Mouse (Mus musculus): Measurements from ENCODE around the gene Umps. TPM values are rescaled to one million over a fixed set of nuclear protein-coding genes. Genes with fewer than 3 reads are reported as not detected.
A peak's percentile ranks its signal among the peaks of the same experiment; 100 is the strongest.

The Umps gene
- polyA plus RNA-seq, 1 experiment from 2014 or later, result 30.9 TPM

DNA sequence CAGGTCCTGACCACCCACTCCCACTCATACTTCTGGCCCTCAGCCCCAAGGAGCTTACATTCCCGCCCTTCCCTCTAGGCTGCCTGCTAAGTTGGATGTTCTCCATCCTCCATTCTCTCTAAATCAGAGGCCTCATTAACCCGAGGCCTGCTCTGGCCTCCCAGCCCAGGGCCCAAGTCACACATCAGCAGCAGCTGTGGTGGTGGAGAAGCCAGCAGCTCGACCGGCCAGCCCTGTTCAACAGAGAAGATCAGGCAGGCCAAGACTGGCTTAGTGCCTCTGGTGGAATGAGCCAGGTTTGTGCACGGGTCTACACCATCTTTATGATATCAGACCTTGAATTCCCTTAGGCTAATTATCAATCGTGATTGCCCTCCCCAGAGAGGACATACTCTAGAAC lies 36.1 kb downstream of the Umps start:
- H3K36me3 ChIP-seq (ENCODE audit: control insufficient read depth, insufficient read depth), result no peaks in the 10 kb centered on the region
- H3K27me3 ChIP-seq (ENCODE audit: control insufficient read depth, insufficient read depth, low read depth, low read length), result no peaks in the 10 kb centered on the region
- H3K4me2 ChIP-seq (ENCODE audit: low read depth, low read length), result no peak overlapping the region
- H3K4me1 ChIP-seq (ENCODE audit: control insufficient read depth, low read depth, low read length), result peaks cover 4% of the 10 kb centered on the region; the same call in 1 of the 2 replicates
- no peak overlapping the region for H3K4me3 ChIP-seq (ENCODE audit: low read depth, low read length)
- H3K27ac ChIP-seq (ENCODE audit: low read length), result no peak overlapping the region
- H3K9ac ChIP-seq (ENCODE audit: low read depth, low read length), result no peak overlapping the region
- no peak for ATAC-seq (ENCODE audit: low read depth)
- no peaks in the 10 kb centered on the region for H3K9me3 ChIP-seq (replicated peaks; ENCODE audit: control insufficient read depth, low read length)
- 58% methylated on average over 6 of the region's 6 CpGs for WGBS (ENCODE audit: insufficient replicate concordance)

DNA sequence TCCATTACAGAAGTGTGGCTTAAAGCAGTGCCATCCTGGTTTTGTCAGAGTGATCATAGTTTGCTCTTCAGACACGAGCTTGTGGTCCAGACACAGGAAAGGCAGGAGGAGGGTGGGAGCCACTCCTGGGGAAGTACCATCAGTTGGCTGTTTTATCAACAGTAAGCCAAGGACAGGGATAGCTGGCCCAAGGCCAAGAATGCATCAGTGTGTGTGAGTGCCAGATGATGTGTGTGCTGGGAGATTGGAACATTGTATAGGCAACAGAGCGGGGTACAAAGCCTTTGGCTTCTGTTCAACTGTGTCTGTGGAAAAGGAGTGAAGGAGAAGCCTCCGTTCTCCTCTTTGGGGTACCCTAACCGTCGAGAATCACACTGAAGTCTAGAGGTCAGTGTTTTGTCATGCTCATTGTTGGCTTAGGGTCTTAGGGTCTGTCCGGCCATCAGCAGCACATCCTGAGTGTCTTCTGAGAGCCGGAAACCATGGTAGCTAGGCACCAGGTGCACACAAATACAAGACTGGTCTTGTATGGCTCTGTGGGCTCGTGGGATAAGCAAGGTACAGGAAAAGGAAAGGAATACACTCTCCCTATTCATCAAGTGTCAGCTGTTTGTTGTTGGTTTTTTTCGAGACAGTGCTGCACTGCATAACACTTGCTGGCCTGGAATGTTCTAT lies 37.9 kb downstream of the Umps start:
- no peak overlapping the region for H3K4me3 ChIP-seq (ENCODE audit: low read depth, low read length)
- H3K9me3 ChIP-seq (replicated peaks; ENCODE audit: control insufficient read depth, low read length), result no peaks in the 10 kb centered on the region
- no peak overlapping the region for H3K4me2 ChIP-seq (ENCODE audit: low read depth, low read length)
- peaks cover 1% of the 10 kb centered on the region for H3K4me1 ChIP-seq (ENCODE audit: control insufficient read depth, low read depth, low read length)
- 53% methylated on average over 9 of the region's 9 CpGs for WGBS (ENCODE audit: insufficient replicate concordance)
- no peak overlapping the region for H3K9ac ChIP-seq (ENCODE audit: low read depth, low read length)
- no peaks in the 10 kb centered on the region for H3K27me3 ChIP-seq (ENCODE audit: control insufficient read depth, insufficient read depth, low read depth, low read length)
- no peak overlapping the region for H3K27ac ChIP-seq (ENCODE audit: low read length)
- H3K36me3 ChIP-seq (ENCODE audit: control insufficient read depth, insufficient read depth), result no peaks in the 10 kb centered on the region
- ATAC-seq (ENCODE audit: low read depth), result 0 out of 2 replicates have a peak, but pooled peaks have one; percentile 13

DNA sequence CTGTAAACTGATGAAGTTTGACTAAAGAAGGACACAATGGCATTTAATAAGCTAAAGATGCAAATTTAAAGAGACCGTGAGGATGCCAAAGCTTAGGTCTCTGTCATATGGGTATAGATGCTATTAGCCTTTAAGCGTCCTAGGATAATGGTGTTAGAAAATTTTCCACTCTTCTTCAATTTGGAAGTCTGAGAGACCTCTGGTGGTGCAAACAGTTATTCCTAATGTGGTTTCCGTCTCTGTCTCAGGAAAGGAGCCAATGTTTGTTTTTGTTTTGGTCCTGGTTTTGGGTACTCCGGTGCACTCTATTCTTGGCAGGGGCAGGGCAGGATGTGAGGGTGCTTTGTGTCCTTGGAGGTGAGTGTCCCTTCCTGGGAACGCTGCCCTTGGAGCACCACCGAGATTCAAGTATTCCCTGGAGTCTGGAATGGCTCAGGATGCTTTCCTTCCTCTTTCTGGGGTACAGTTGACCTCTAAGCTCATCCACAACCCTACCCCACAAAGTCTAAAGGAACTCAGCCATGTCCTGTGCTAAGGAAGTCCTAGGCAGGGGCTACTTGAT lies 39.5 kb downstream of the Umps start:
- Histone ChIP-seq H3K9me3 (replicated peaks; ENCODE audit: control insufficient read depth, low read length) (no peaks in the 10 kb centered on the region), H3K9ac (ENCODE audit: low read depth, low read length) (no peak overlapping the region), H3K27me3 (ENCODE audit: control insufficient read depth, insufficient read depth, low read depth, low read length) (no peaks in the 10 kb centered on the region), H3K4me1 (ENCODE audit: control insufficient read depth, low read depth, low read length) (peaks cover 16% of the 10 kb centered on the region), H3K4me2 (ENCODE audit: low read depth, low read length) (no peak overlapping the region), H3K4me3 (ENCODE audit: low read depth, low read length) (no peak overlapping the region), H3K36me3 (ENCODE audit: control insufficient read depth, insufficient read depth) (no peaks in the 10 kb centered on the region), H3K27ac (ENCODE audit: low read length) (no peak overlapping the region)
- WGBS (ENCODE audit: insufficient replicate concordance), result 57% methylated on average over 6 of the region's 6 CpGs
- no peak for ATAC-seq (ENCODE audit: low read depth)

DNA sequence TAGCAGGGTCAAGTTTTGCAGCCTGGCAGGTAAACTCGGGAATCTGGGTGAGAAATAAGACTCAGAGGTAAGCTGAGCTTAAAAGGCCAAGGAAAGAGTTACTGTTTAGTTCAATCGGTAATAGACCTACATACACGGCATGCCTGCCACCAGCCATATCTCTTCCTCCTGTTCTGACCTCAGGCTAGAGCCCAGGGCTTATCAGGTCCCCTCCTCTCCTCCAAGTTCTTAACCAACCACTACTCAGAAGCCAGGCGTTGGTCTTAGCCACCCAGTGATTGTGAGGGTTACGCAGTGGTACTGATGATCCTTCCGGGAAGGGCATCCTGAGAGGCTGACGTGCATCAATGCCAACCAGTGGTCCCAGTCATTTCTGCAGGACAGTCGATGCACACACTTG lies 43.1 kb downstream of the Umps start:
- Histone ChIP-seq H3K4me1 (ENCODE audit: control insufficient read depth, low read depth, low read length) (peaks cover 22% of the 10 kb centered on the region), H3K27ac (ENCODE audit: low read length) (no peak overlapping the region), H3K9ac (ENCODE audit: low read depth, low read length) (no peak overlapping the region), H3K4me3 (ENCODE audit: low read depth, low read length) (no peak overlapping the region), H3K4me2 (ENCODE audit: low read depth, low read length) (no peak overlapping the region), H3K36me3 (ENCODE audit: control insufficient read depth, insufficient read depth) (no peaks in the 10 kb centered on the region), H3K9me3 (replicated peaks; ENCODE audit: control insufficient read depth, low read length) (no peaks in the 10 kb centered on the region), H3K27me3 (ENCODE audit: control insufficient read depth, insufficient read depth, low read depth, low read length) (no peaks in the 10 kb centered on the region)
- 25% methylated on average over 8 of the region's 8 CpGs for WGBS (ENCODE audit: insufficient replicate concordance)
- peak; percentile 38; the same call in 1 of the 2 replicates for ATAC-seq (ENCODE audit: low read depth)

DNA sequence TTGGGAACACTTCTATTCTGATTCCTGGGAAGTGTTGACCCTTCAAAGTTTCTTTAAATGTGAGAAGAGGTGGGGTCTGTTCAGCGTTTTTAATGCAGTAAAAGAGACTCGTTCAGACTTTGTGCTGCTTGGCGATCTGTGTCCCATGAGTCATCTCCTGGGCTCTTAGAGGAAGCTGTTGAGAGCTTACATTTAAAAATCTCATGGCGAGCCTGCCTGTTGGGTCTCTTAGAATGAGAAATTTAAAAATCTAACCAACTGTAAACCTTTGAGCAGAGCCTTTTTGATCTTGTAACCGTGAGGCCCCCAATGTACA lies 43.9 kb downstream of the Umps start:
- 20% methylated on average over 5 of the region's 5 CpGs for WGBS (ENCODE audit: insufficient replicate concordance)
- Histone ChIP-seq H3K36me3 (ENCODE audit: control insufficient read depth, insufficient read depth) (no peaks in the 10 kb centered on the region), H3K4me2 (ENCODE audit: low read depth, low read length) (no peak overlapping the region), H3K27me3 (ENCODE audit: control insufficient read depth, insufficient read depth, low read depth, low read length) (no peaks in the 10 kb centered on the region), H3K9me3 (replicated peaks; ENCODE audit: control insufficient read depth, low read length) (no peaks in the 10 kb centered on the region), H3K4me1 (ENCODE audit: control insufficient read depth, low read depth, low read length) (peaks cover 22% of the 10 kb centered on the region), H3K27ac (ENCODE audit: low read length) (peak overlapping the region; percentile 21), H3K9ac (ENCODE audit: low read depth, low read length) (no peak overlapping the region), H3K4me3 (ENCODE audit: low read depth, low read length) (no peak overlapping the region)
- ATAC-seq (ENCODE audit: low read depth), result no peak

DNA sequence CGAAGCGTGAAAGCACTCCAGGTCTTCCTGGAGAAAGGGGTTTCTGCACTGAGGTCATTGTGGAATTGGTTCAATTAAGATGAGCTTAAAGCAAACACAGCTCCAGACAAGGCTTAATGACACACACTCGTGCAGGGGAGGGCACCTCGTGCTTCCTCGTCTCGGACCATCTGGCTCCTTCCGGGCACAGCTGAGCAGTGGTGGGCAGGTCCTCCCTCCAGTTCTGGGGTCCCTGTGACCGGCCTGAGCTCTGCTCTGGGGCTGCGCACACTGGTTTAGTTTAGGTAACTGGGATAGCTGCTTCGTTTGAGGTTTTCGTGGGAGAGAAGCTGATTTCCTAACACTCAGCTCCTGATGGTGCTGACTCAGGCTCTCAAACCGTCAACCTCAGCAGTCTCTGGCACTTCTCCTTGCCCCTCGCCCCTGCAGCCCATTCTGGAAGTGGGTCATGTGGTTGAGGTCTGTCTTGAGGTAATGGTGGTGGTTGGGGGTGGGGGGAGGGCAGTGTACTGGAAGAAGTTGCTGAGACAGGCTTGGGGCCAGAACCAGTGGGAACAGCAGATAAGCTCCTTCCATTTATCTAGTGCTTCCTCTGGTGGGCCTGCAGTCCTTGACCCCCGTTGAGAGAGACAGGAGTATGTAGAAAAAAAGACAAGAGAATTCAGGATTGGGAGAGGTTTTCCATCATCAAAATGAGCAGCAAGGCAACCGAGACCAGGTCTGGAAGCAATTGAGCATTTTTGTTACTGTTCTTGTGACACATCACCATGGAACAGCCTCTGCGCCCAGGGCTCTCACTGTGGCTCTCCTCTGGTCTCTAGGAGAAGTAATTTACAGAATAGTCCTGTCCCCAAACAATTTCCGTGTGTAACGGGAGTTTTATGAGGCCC lies 44.5 kb downstream of the Umps start:
- Histone ChIP-seq H3K27ac (ENCODE audit: low read length) (peak overlapping the region; percentile 67), H3K4me3 (ENCODE audit: low read depth, low read length) (peak overlapping the region; percentile 15; the same call in 1 of the 2 replicates), H3K4me2 (ENCODE audit: low read depth, low read length) (peak overlapping the region; percentile 33), H3K9me3 (replicated peaks; ENCODE audit: control insufficient read depth, low read length) (no peaks in the 10 kb centered on the region), H3K4me1 (ENCODE audit: control insufficient read depth, low read depth, low read length) (peaks cover 22% of the 10 kb centered on the region), H3K36me3 (ENCODE audit: control insufficient read depth, insufficient read depth) (no peaks in the 10 kb centered on the region), H3K9ac (ENCODE audit: low read depth, low read length) (no peak overlapping the region), H3K27me3 (ENCODE audit: control insufficient read depth, insufficient read depth, low read depth, low read length) (no peaks in the 10 kb centered on the region)
- peak; percentile 69 for ATAC-seq (ENCODE audit: low read depth)
- 12% methylated on average over 18 of the region's 18 CpGs for WGBS (ENCODE audit: insufficient replicate concordance)

DNA sequence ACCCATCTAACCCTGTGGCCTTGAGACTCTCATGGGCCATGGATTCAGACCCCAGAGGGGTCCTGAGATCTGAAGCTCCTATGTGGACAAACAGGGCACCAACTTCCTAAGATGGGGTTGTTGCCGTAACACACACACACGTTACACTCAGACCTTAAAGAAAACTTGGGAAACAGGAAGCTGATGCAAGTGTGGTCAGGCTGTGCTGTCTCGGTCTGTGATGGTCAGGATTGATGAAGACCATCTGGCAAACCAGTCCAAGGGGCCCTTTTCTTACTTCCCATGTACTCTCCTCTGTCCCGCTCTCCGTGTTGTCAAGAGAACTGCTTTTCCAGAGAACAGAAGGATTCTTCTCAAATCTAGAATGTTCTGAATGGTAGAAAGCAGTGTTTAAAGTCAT lies 45.3 kb downstream of the Umps start:
- peak overlapping the region; percentile 67 for H3K27ac ChIP-seq (ENCODE audit: low read length)
- no peak for ATAC-seq (ENCODE audit: low read depth)
- no peaks in the 10 kb centered on the region for H3K9me3 ChIP-seq (replicated peaks; ENCODE audit: control insufficient read depth, low read length)
- peak overlapping the region; percentile 33 for H3K4me2 ChIP-seq (ENCODE audit: low read depth, low read length)
- H3K9ac ChIP-seq (ENCODE audit: low read depth, low read length), result no peak overlapping the region
- WGBS (ENCODE audit: insufficient replicate concordance), result 30% methylated on average over 5 of the region's 5 CpGs
- H3K4me3 ChIP-seq (ENCODE audit: low read depth, low read length), result no peak overlapping the region
- no peaks in the 10 kb centered on the region for H3K27me3 ChIP-seq (ENCODE audit: control insufficient read depth, insufficient read depth, low read depth, low read length)
- H3K4me1 ChIP-seq (ENCODE audit: control insufficient read depth, low read depth, low read length), result peaks cover 25% of the 10 kb centered on the region
- no peaks in the 10 kb centered on the region for H3K36me3 ChIP-seq (ENCODE audit: control insufficient read depth, insufficient read depth)

DNA sequence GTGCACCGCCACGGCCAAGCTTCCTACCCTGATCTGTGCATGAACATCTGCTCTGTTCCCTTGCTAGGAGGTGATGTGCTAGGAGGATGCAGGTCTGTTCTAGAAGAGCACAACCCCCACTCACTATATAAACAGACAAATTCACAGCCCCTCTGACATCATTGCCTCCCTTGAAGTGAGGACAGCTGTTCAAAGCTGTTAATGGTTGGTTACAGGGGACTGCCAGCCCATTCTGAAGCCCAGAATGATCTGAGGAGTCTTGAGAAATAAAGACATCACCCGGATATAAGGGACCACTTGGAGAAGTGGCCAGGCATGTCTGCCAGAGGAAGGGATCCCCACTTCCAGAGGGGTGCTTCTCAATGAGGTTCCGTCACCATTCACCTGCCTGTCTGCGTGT lies 48.9 kb downstream of the Umps start:
- Histone ChIP-seq H3K4me1 (ENCODE audit: control insufficient read depth, low read depth, low read length) (peaks cover 20% of the 10 kb centered on the region), H3K27ac (ENCODE audit: low read length) (no peak overlapping the region), H3K9ac (ENCODE audit: low read depth, low read length) (no peak overlapping the region), H3K36me3 (ENCODE audit: control insufficient read depth, insufficient read depth) (no peaks in the 10 kb centered on the region), H3K4me2 (ENCODE audit: low read depth, low read length) (no peak overlapping the region), H3K9me3 (replicated peaks; ENCODE audit: control insufficient read depth, low read length) (no peaks in the 10 kb centered on the region), H3K4me3 (ENCODE audit: low read depth, low read length) (no peak overlapping the region), H3K27me3 (ENCODE audit: control insufficient read depth, insufficient read depth, low read depth, low read length) (no peaks in the 10 kb centered on the region)
- WGBS (ENCODE audit: insufficient replicate concordance), result 79% methylated on average over 5 of the region's 5 CpGs
- no peak for ATAC-seq (ENCODE audit: low read depth)

DNA sequence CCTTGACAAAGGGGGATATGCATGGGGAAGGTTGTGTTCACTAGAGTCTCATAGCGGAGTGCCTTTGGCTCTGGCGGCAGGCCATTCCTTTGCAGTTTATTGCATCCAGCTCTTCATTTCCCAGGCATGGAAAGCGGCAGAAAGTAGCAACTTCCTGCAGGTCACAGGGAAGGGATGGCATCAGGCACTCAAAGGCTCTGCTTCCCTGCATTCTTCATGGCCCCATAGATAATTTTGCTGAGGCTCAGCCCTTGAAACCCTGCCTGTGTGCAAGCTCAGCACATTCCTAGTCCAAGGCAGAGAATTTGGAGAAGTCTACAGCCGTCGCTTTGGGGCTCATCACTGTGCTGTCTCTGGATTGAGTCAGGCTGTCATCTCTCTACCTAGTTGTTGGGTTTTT lies 49.4 kb downstream of the Umps start:
- no peaks in the 10 kb centered on the region for H3K9me3 ChIP-seq (replicated peaks; ENCODE audit: control insufficient read depth, low read length)
- no peaks in the 10 kb centered on the region for H3K27me3 ChIP-seq (ENCODE audit: control insufficient read depth, insufficient read depth, low read depth, low read length)
- no peaks in the 10 kb centered on the region for H3K36me3 ChIP-seq (ENCODE audit: control insufficient read depth, insufficient read depth)
- ATAC-seq (ENCODE audit: low read depth), result 0 out of 2 replicates have a peak, but pooled peaks have one; percentile 3
- peak overlapping the region; percentile 50 for H3K27ac ChIP-seq (ENCODE audit: low read length)
- H3K4me1 ChIP-seq (ENCODE audit: control insufficient read depth, low read depth, low read length), result peaks cover 14% of the 10 kb centered on the region
- H3K4me2 ChIP-seq (ENCODE audit: low read depth, low read length), result no peak overlapping the region
- no peak overlapping the region for H3K9ac ChIP-seq (ENCODE audit: low read depth, low read length)
- no peak overlapping the region for H3K4me3 ChIP-seq (ENCODE audit: low read depth, low read length)
- 62% methylated on average over 5 of the region's 5 CpGs for WGBS (ENCODE audit: insufficient replicate concordance)
